Mouse (Mus musculus) midbrain, postnatal 0 days (tissue): ENCODE measurements at regions not wholly inside any gene's neighbourhood (a gene's known extent, or its start where the extent isn't known, plus 50 kb on each side); places are given as distances from the start of the nearest gene placed in this dataset.

Experiments used
- ATAC-seq: fragments of 200-750 bp; cut with Nextera tagmentation; 2 replicates; pipeline ENCODE4 v1.8.0; 2017; ENCODE audit warnings: moderate number of reproducible peaks, mild to moderate bottlenecking, moderate TSS enrichment, moderate library complexity; ENCODE audit not compliant: low FRiP score
- DNase-seq: peaks from one replicate; pipeline ENCODE4 v3.0.0-alpha.2; 2015; ENCODE audit warnings: low spot score
- H3K27ac ChIP-seq: fragments of 300-500 bp; sonication (generic); 2 replicates; pipeline ENCODE4 v1.5.1; 2014; ENCODE audit warnings: low read depth, mild to moderate bottlenecking, low read length, mixed read lengths
- H3K27me3 ChIP-seq: fragments of 300-500 bp; sonication (generic); 2 replicates; pipeline ENCODE4 v1.6.1; 2014; ENCODE audit warnings: low read length, control low read depth, mixed read lengths; ENCODE audit not compliant: insufficient read depth
- H3K36me3 ChIP-seq: fragments of 300-500 bp; sonication (generic); 2 replicates; pipeline ENCODE4 v1.6.1; 2014; ENCODE audit warnings: low read length, control low read depth, mixed read lengths; ENCODE audit not compliant: insufficient read depth
- H3K4me1 ChIP-seq: fragments of 300-500 bp; sonication (generic); 2 replicates; pipeline ENCODE4 v1.6.1; 2014; ENCODE audit warnings: mild to moderate bottlenecking, control low read depth, antibody characterized with exemption, low read length, mixed read lengths; ENCODE audit not compliant: insufficient read depth
- H3K4me2 ChIP-seq: fragments of 300-500 bp; sonication (generic); 2 replicates; pipeline ENCODE4 v1.6.1; 2014; ENCODE audit warnings: low read depth, mild to moderate bottlenecking, low read length, mixed read lengths; ENCODE audit not compliant: poor library complexity, severe bottlenecking
- H3K4me3 ChIP-seq: fragments of 300-500 bp; sonication (generic); 2 replicates; pipeline ENCODE4 v1.5.1; 2014; ENCODE audit warnings: low read depth, mild to moderate bottlenecking, low read length, moderate library complexity
- H3K9ac ChIP-seq: fragments of 300-500 bp; sonication (generic); replicated peaks from 2 replicates; pipeline ENCODE4 v1.6.1; 2014; ENCODE audit warnings: mild to moderate bottlenecking, low read length, moderate library complexity, mixed read lengths; ENCODE audit not compliant: poor library complexity, severe bottlenecking
- H3K9me3 ChIP-seq: fragments of 300-500 bp; sonication (generic); 2 replicates; pipeline ENCODE4 v1.6.1; 2016; ENCODE audit warnings: low read length, control low read depth
- CTCF ChIP-seq: IDR thresholded peaks from 2 replicates; pipeline ENCODE4 v1.5.1; 2016; ENCODE audit warnings: antibody characterized with exemption, mild to moderate bottlenecking
- WGBS: fragments of 180-500 bp; shearing (Covaris S2); extraction: QIAGEN DNeasy Blood & Tissue Kit; methylation state at CpG from one replicate; pipeline ENCODE4 v1.1.7; 2014; 5-methylcytosine and 5-hydroxymethylcytosine counted together

DNA sequence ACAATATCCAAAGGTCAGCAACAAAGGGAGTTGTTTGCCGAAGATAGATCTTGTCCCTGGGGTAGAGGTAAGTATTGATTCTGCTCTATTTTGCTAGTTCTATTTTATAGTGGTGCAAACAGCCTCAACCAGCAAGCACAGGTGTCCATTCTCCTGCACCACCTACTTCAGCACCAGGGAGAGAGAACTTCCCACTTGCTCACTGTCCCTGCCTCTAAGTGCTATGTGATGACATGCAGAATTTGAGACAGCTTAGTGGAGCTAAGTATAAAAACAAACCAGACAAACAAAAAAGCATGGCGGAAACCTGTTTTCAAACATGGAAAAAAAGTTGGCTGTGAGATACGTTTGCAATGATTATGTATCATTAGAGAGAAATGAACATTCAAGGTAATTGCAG lies 196.3 kb upstream of the Adam34 start:
- 76% methylated on average over 3 of the region's 3 CpGs for WGBS
- Histone ChIP-seq H3K4me1 (no peaks in the 10 kb centered on the region), H3K27me3 (no peaks in the 10 kb centered on the region), H3K36me3 (no peaks in the 10 kb centered on the region), H3K9ac (no peak overlapping the region), H3K9me3 (no peaks in the 10 kb centered on the region), H3K4me3 (no peak overlapping the region), H3K27ac (no peak overlapping the region), H3K4me2 (no peak overlapping the region)
- no peak for DNase-seq
- no peak for TF ChIP-seq CTCF
- no peak for ATAC-seq

DNA sequence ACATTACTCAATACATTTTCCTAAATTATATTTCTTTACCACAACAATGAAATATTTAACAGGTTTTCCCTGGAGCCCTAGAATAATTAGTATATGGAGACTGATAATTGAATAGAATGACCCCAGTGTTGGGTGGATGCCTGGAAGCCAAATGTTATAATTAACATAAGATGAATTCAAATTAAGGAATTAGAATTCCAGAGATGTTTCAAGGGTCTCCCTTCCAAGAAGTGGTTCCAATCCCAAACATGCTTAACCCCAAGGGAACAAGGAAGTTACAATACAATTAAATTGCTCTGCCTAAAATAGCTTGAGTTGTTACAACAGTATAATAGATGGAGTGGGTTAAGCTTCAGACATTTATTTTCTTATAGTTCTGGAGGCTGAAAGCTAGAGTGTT lies 185.3 kb upstream of the Adam34 start:
- H3K27ac ChIP-seq = no peak overlapping the region
- no peak for TF ChIP-seq CTCF
- no peaks in the 10 kb centered on the region for H3K4me1 ChIP-seq
- H3K4me3 ChIP-seq = no peak overlapping the region
- H3K9ac ChIP-seq = no peak overlapping the region
- no peak overlapping the region for H3K4me2 ChIP-seq
- DNase-seq = no peak
- no peaks in the 10 kb centered on the region for H3K36me3 ChIP-seq
- no peak for ATAC-seq
- H3K9me3 ChIP-seq = no peaks in the 10 kb centered on the region
- H3K27me3 ChIP-seq = no peaks in the 10 kb centered on the region

GRCm38 (mm10) chr8:43853820-43854590 lies 144.2 kb upstream of the Adam34 start:
- DNase-seq (no peak), ATAC-seq (no peak)
- no peaks in the 10 kb centered on the region for H3K36me3 ChIP-seq
- H3K4me2 ChIP-seq = no peak overlapping the region
- H3K27me3 ChIP-seq = no peaks in the 10 kb centered on the region
- H3K4me1 ChIP-seq = no peaks in the 10 kb centered on the region
- TF ChIP-seq CTCF = no peak
- H3K9ac ChIP-seq = no peak overlapping the region
- no peak overlapping the region for H3K4me3 ChIP-seq
- H3K27ac ChIP-seq = no peak overlapping the region
- WGBS = 61% methylated on average over 3 of the region's 3 CpGs
- H3K9me3 ChIP-seq = no peaks in the 10 kb centered on the region
